Mouse (Mus musculus) spleen, postnatal 36 days (tissue): ENCODE data around the gene Gm10428.

Source experiments
- DNase-seq, 2 experiments: peaks; one replicate each; pipeline ENCODE4 v3.0.0; 2022; ENCODE audit warnings: low spot score in 2 of 2, mixed read lengths in 1 of 2

The Gm10428 gene

GRCm38 (mm10) chr11:62788935-62789616, 36.2 kb downstream of the Gm10428 start, which contains the start of gene Zfp286:
Gene Zfp286 (minus strand): TSS chr11:62789462.
- DNase-seq = peak; percentile 67 to 74

- no peak for DNase-seq
These were observed 36.7 kb downstream of the Gm10428 start for GRCm38 (mm10) chr11:62789617-62789936.
